Mouse (Mus musculus): ENCODE data around the gene Mlst8. TPM values are rescaled to one million over a fixed set of nuclear protein-coding genes. Genes with fewer than 3 reads are reported as not detected.

Gene Mlst8
- polyA plus RNA-seq, 1 experiment from 2014 or later = 21.7 TPM

DNA sequence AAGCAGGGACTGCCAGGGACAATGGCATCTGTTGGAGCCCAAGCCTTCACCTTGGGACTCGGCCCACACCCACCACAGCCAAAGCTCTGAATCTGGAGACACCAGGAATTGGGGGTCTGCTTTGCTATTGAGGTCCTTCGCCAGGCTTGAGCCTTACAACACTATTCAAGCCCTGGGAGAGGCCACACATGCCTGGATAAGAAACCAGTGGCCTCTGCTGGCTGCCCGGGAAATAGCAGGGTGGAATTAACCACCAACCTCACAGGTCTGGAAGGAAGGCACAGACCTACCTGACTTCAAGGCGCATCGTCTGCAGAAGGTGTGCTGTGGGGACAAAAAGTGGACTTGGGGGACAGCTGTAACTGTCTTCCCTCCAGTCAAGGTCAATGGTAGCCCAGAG, 34.7 kb upstream of the Mlst8 start:
- H3K27ac ChIP-seq (replicated peaks; ENCODE audit: low read depth, low read length) = no peak overlapping the region
- no peaks in the 10 kb centered on the region for H3K27me3 ChIP-seq (replicated peaks; ENCODE audit: control insufficient read depth, insufficient read depth, low read length)
- H3K9ac ChIP-seq (ENCODE audit: low read depth, low read length) = no peak overlapping the region
- H3K4me1 ChIP-seq (ENCODE audit: control insufficient read depth, insufficient read depth, low read length) = no peaks in the 10 kb centered on the region
- ATAC-seq (ENCODE audit: low read depth) (peak; percentile 50; the same call in 1 of the 2 replicates), DNase-seq (ENCODE audit: low spot score) (peak; percentile 62)
- no peak overlapping the region for H3K4me3 ChIP-seq (ENCODE audit: low read depth, low read length)
- peaks cover 97% of the 10 kb centered on the region for H3K36me3 ChIP-seq (ENCODE audit: control insufficient read depth, insufficient read depth, low read length)
- H3K4me2 ChIP-seq (ENCODE audit: low read depth, low read length) = 0 out of 2 replicates have a peak overlapping the region, but pooled peaks have one; percentile 12
- 55% methylated on average over 5 of the region's 5 CpGs for WGBS
- no peaks in the 10 kb centered on the region for H3K9me3 ChIP-seq (ENCODE audit: control insufficient read depth, low read length)

GRCm38 (mm10) chr17:24507806-24508460, 29.1 kb upstream of the Mlst8 start:
- H3K27ac ChIP-seq (replicated peaks; ENCODE audit: low read depth, low read length) = no peak overlapping the region
- peaks cover 4% of the 10 kb centered on the region; the same call in 1 of the 2 replicates for H3K4me1 ChIP-seq (ENCODE audit: control insufficient read depth, insufficient read depth, low read length)
- DNase-seq (ENCODE audit: low spot score) (no peak), ATAC-seq (ENCODE audit: low read depth) (no peak)
- H3K9ac ChIP-seq (ENCODE audit: low read depth, low read length) = no peak overlapping the region
- no peaks in the 10 kb centered on the region; the same call in 1 of the 2 replicates for H3K27me3 ChIP-seq (replicated peaks; ENCODE audit: control insufficient read depth, insufficient read depth, low read length)
- H3K4me2 ChIP-seq (ENCODE audit: low read depth, low read length) = no peak overlapping the region
- peaks cover 52% of the 10 kb centered on the region for H3K36me3 ChIP-seq (ENCODE audit: control insufficient read depth, insufficient read depth, low read length)
- no peak overlapping the region for H3K4me3 ChIP-seq (ENCODE audit: low read depth, low read length)
- 75% methylated on average over 12 of the region's 12 CpGs for WGBS
- H3K9me3 ChIP-seq (ENCODE audit: control insufficient read depth, low read length) = no peaks in the 10 kb centered on the region

DNA sequence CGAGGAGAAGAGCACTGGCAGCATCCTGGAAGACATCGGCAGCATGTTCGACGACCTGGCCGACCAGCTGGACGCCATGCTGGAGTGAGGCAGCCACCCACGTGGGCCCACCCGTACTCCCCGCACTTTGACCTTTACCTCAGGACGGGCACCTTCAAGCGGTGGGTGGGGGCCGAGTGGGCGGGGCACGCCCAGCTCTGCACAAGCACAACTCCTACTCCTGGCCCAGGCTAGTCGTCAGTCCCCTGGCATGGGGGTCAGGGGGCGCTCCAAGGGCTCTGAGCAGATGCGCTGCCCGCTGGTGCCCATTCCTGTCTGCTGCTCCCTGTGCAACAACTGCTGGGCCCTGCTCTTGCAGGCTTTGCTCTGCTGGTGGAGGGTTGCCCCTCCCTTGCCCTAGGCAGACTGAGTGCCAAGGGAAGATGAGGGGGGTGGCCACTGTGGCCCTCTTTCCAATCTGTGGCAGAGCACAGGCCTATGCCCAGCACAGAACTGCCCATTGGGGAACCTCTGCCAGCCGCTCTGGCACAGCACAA, 28.3 kb upstream of the Mlst8 start:
- Histone ChIP-seq H3K9ac (ENCODE audit: low read depth, low read length) (no peak overlapping the region), H3K4me3 (ENCODE audit: low read depth, low read length) (no peak overlapping the region)
- WGBS = 47% methylated on average over 11 of the region's 19 CpGs

GRCm38 (mm10) chr17:24506332-24507070, 27.6 kb upstream of the Mlst8 start:
- peak overlapping the region; percentile 40; the same call in 1 of the 2 replicates for H3K9ac ChIP-seq (ENCODE audit: low read depth, low read length)
- peak overlapping the region; percentile 39 for H3K4me2 ChIP-seq (ENCODE audit: low read depth, low read length)
- 20% methylated on average over 26 of the region's 36 CpGs for WGBS
- peaks cover 4% of the 10 kb centered on the region; the same call in 1 of the 2 replicates for H3K4me1 ChIP-seq (ENCODE audit: control insufficient read depth, insufficient read depth, low read length)
- DNase-seq (ENCODE audit: low spot score) = no peak
- no peaks in the 10 kb centered on the region; the same call in 1 of the 2 replicates for H3K27me3 ChIP-seq (replicated peaks; ENCODE audit: control insufficient read depth, insufficient read depth, low read length)
- H3K27ac ChIP-seq (replicated peaks; ENCODE audit: low read depth, low read length) = no peak overlapping the region
- ATAC-seq (ENCODE audit: low read depth) = no peak
- 0 out of 2 replicates have a peak overlapping the region, but pooled peaks have one; percentile 6 for H3K4me3 ChIP-seq (ENCODE audit: low read depth, low read length)
- peaks cover 40% of the 10 kb centered on the region for H3K36me3 ChIP-seq (ENCODE audit: control insufficient read depth, insufficient read depth, low read length)
- H3K9me3 ChIP-seq (ENCODE audit: control insufficient read depth, low read length) = no peaks in the 10 kb centered on the region

More for the DNA sequence above, 28.3 kb upstream of the Mlst8 start:
- Histone ChIP-seq H3K27me3 (replicated peaks; ENCODE audit: control insufficient read depth, insufficient read depth, low read length) (no peaks in the 10 kb centered on the region; the same call in 1 of the 2 replicates), H3K4me1 (ENCODE audit: control insufficient read depth, insufficient read depth, low read length) (peaks cover 4% of the 10 kb centered on the region; the same call in 1 of the 2 replicates), H3K27ac (replicated peaks; ENCODE audit: low read depth, low read length) (no peak overlapping the region), H3K9me3 (ENCODE audit: control insufficient read depth, low read length) (no peaks in the 10 kb centered on the region), H3K4me2 (ENCODE audit: low read depth, low read length) (peak overlapping the region; percentile 39; the same call in 1 of the 2 replicates), H3K36me3 (ENCODE audit: control insufficient read depth, insufficient read depth, low read length) (peaks cover 47% of the 10 kb centered on the region)
- ATAC-seq (ENCODE audit: low read depth) = no peak
- DNase-seq (ENCODE audit: low spot score) = no peak

DNA sequence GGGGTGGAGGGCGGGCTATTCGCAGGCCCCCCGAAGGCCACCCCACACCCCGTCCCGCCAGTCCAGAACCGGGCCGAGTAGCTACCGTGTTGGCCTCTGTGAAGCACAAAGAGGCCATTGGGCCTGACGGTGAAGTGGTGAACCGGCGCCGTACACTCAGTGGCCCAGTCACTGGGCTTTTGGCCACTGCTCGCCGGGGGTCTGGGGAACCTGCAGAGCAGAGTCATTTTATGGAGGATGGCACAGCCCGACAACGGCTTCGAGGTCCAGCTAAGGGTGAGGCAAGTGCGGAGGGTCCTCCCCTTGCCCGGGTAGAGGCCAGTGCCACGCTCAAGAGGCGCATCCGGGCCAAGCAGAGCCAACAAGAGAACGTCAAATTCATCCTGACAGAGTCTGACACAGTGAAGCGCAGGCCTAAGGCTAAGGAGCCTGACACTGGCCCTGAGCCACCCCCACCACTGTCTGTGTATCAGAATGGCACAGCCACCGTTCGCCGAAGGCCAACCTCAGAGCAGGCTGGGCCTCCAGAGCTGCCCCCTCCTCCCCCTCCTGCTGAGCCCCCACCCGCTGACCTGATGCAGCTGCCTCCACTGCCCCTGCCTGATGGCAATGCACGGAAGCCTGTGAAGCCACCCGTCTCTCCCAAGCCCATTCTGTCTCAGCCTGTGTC, 26.5 kb upstream of the Mlst8 start:
- no peak overlapping the region for H3K27ac ChIP-seq (replicated peaks; ENCODE audit: low read depth, low read length)
- no peak overlapping the region for H3K4me3 ChIP-seq (ENCODE audit: low read depth, low read length)
- H3K27me3 ChIP-seq (replicated peaks; ENCODE audit: control insufficient read depth, insufficient read depth, low read length) = no peaks in the 10 kb centered on the region; the same call in 1 of the 2 replicates
- WGBS = 90% methylated on average over 27 of the region's 30 CpGs
- H3K4me2 ChIP-seq (ENCODE audit: low read depth, low read length) = no peak overlapping the region
- H3K9me3 ChIP-seq (ENCODE audit: control insufficient read depth, low read length) = no peaks in the 10 kb centered on the region
- peaks cover 4% of the 10 kb centered on the region; the same call in 1 of the 2 replicates for H3K4me1 ChIP-seq (ENCODE audit: control insufficient read depth, insufficient read depth, low read length)
- H3K9ac ChIP-seq (ENCODE audit: low read depth, low read length) = no peak overlapping the region
- DNase-seq (ENCODE audit: low spot score) = no peak
- peaks cover 29% of the 10 kb centered on the region for H3K36me3 ChIP-seq (ENCODE audit: control insufficient read depth, insufficient read depth, low read length)
- no peak for ATAC-seq (ENCODE audit: low read depth)

DNA sequence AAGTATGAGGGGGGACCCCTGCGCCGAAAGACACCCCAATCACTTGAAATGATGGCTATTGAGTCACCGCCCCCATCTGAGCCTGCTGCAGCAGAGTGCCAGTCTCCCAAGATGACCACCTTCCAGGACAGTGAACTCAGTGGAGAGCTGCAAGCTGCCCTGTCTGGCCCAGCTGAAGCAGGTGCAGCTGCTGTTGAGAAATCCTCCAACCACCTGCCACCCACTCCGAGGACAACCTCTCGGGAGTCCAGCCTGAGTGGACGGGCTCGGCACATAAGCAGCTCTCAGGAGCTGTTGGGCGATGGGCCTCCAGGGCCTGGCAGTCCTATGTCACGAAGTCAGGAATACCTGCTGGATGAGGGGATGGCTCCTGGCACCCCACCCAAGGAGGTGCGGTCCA, 25.2 kb upstream of the Mlst8 start:
- no peak overlapping the region for H3K4me3 ChIP-seq (ENCODE audit: low read depth, low read length)
- no peak overlapping the region for H3K4me2 ChIP-seq (ENCODE audit: low read depth, low read length)
- H3K9ac ChIP-seq (ENCODE audit: low read depth, low read length) = no peak overlapping the region
- DNase-seq (ENCODE audit: low spot score) (no peak), ATAC-seq (ENCODE audit: low read depth) (no peak)
- peaks cover 16% of the 10 kb centered on the region for H3K36me3 ChIP-seq (ENCODE audit: control insufficient read depth, insufficient read depth, low read length)
- H3K27ac ChIP-seq (replicated peaks; ENCODE audit: low read depth, low read length) = no peak overlapping the region
- H3K27me3 ChIP-seq (replicated peaks; ENCODE audit: control insufficient read depth, insufficient read depth, low read length) = no peaks in the 10 kb centered on the region; the same call in 1 of the 2 replicates
- H3K4me1 ChIP-seq (ENCODE audit: control insufficient read depth, insufficient read depth, low read length) = peaks cover 4% of the 10 kb centered on the region; the same call in 1 of the 2 replicates
- H3K9me3 ChIP-seq (ENCODE audit: control insufficient read depth, low read length) = no peaks in the 10 kb centered on the region
- 87% methylated on average over 9 of the region's 10 CpGs for WGBS

DNA sequence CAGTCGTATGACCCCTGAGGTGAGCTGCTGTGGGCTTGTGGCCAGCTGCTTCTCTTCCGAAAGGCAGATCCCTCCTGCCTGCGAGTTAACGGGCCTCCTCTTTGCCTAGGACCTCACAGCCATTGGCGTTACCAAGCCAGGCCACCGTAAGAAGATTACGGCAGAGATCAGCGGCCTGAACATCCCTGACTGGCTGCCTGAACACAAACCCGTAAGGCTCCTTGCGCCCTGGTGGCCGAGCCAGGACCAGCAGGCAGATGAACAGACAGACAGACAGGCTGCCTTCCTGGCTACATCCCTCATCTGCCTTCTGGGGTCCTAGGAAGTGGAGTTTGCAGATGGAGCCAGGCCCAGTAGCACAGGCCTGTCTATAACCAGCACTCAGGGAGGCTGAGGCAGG, 23.3 kb upstream of the Mlst8 start:
- WGBS = 41% methylated on average over 11 of the region's 11 CpGs
- no peak overlapping the region for H3K4me2 ChIP-seq (ENCODE audit: low read depth, low read length)
- H3K27me3 ChIP-seq (replicated peaks; ENCODE audit: control insufficient read depth, insufficient read depth, low read length) = no peaks in the 10 kb centered on the region; the same call in 1 of the 2 replicates
- ATAC-seq (ENCODE audit: low read depth) (no peak), DNase-seq (ENCODE audit: low spot score) (no peak)
- H3K27ac ChIP-seq (replicated peaks; ENCODE audit: low read depth, low read length) = no peak overlapping the region
- H3K9me3 ChIP-seq (ENCODE audit: control insufficient read depth, low read length) = no peaks in the 10 kb centered on the region
- H3K4me1 ChIP-seq (ENCODE audit: control insufficient read depth, insufficient read depth, low read length) = peaks cover 4% of the 10 kb centered on the region; the same call in 1 of the 2 replicates
- H3K36me3 ChIP-seq (ENCODE audit: control insufficient read depth, insufficient read depth, low read length) = no peaks in the 10 kb centered on the region; the same call in 1 of the 2 replicates
- H3K4me3 ChIP-seq (ENCODE audit: low read depth, low read length) = no peak overlapping the region
- no peak overlapping the region for H3K9ac ChIP-seq (ENCODE audit: low read depth, low read length)

- H3K27me3 ChIP-seq (replicated peaks; ENCODE audit: control insufficient read depth, insufficient read depth, low read length) = no peaks in the 10 kb centered on the region
- no peaks in the 10 kb centered on the region for H3K4me1 ChIP-seq (ENCODE audit: control insufficient read depth, insufficient read depth, low read length)
- DNase-seq (ENCODE audit: low spot score) (no peak), ATAC-seq (ENCODE audit: low read depth) (no peak)
- no peak overlapping the region for H3K4me2 ChIP-seq (ENCODE audit: low read depth, low read length)
- no peak overlapping the region for H3K27ac ChIP-seq (replicated peaks; ENCODE audit: low read depth, low read length)
- no peak overlapping the region for H3K9ac ChIP-seq (ENCODE audit: low read depth, low read length)
- no peak overlapping the region for H3K4me3 ChIP-seq (ENCODE audit: low read depth, low read length)
- 82% methylated on average over 1 of the region's 1 CpGs for WGBS
- no peaks in the 10 kb centered on the region for H3K36me3 ChIP-seq (ENCODE audit: control insufficient read depth, insufficient read depth, low read length)
- H3K9me3 ChIP-seq (ENCODE audit: control insufficient read depth, low read length) = no peaks in the 10 kb centered on the region
These were observed 17.1 kb upstream of the Mlst8 start for GRCm38 (mm10) chr17:24496026-24496425.

Data from embryonic facial prominence, embryonic 14.5 days (tissue).